Mouse (Mus musculus): ENCODE data around the gene Smyd2. TPM values are rescaled to one million over a fixed set of nuclear protein-coding genes. Genes with fewer than 3 reads are reported as not detected.

The Smyd2 gene
- polyA plus RNA-seq, 1 experiment from 2014 or later, result 98.4 TPM

GRCm38 (mm10) chr1:189871625-189872024, 50.5 kb downstream of the Smyd2 start:
- Histone ChIP-seq H3K36me3 (peaks cover 55% of the 10 kb centered on the region), H3K4me2 (no peak overlapping the region), H3K4me1 (peaks cover 22% of the 10 kb centered on the region), H3K27me3 (no peaks in the 10 kb centered on the region), H3K9ac (no peak overlapping the region), H3K4me3 (no peak overlapping the region), H3K27ac (no peak overlapping the region), H3K9me3 (no peaks in the 10 kb centered on the region)
- ATAC-seq (ENCODE audit: insufficient number of reproducible peaks, insufficient read depth, low FRiP score, low TSS enrichment, low read depth), result no peak
- 86% methylated on average over 8 of the region's 8 CpGs for WGBS

- ATAC-seq (ENCODE audit: insufficient number of reproducible peaks, insufficient read depth, low FRiP score, low TSS enrichment, low read depth), result no peak
- 82% methylated on average over 8 of the region's 8 CpGs for WGBS
- Histone ChIP-seq H3K4me1 (peaks cover 21% of the 10 kb centered on the region), H3K9ac (no peak overlapping the region), H3K9me3 (no peaks in the 10 kb centered on the region), H3K27me3 (no peaks in the 10 kb centered on the region), H3K36me3 (peaks cover 63% of the 10 kb centered on the region), H3K4me2 (no peak overlapping the region), H3K4me3 (no peak overlapping the region), H3K27ac (no peak overlapping the region)
These were observed 51.6 kb downstream of the Smyd2 start for GRCm38 (mm10) chr1:189870539-189870938.

- ATAC-seq (ENCODE audit: insufficient number of reproducible peaks, insufficient read depth, low FRiP score, low TSS enrichment, low read depth), result no peak
- Histone ChIP-seq H3K27me3 (no peaks in the 10 kb centered on the region), H3K36me3 (peaks cover 69% of the 10 kb centered on the region), H3K27ac (no peak overlapping the region), H3K9ac (no peak overlapping the region), H3K4me3 (no peak overlapping the region), H3K4me2 (no peak overlapping the region), H3K9me3 (no peaks in the 10 kb centered on the region), H3K4me1 (peaks cover 14% of the 10 kb centered on the region)
- 89% methylated on average over 18 of the region's 18 CpGs for WGBS
These were observed 52.4 kb downstream of the Smyd2 start for GRCm38 (mm10) chr1:189869651-189870270.

- Histone ChIP-seq H3K9me3 (no peaks in the 10 kb centered on the region), H3K9ac (no peak overlapping the region), H3K27me3 (no peaks in the 10 kb centered on the region), H3K4me1 (peaks cover 14% of the 10 kb centered on the region), H3K36me3 (peaks cover 77% of the 10 kb centered on the region), H3K4me2 (no peak overlapping the region), H3K4me3 (no peak overlapping the region), H3K27ac (no peak overlapping the region)
- ATAC-seq (ENCODE audit: insufficient number of reproducible peaks, insufficient read depth, low FRiP score, low TSS enrichment, low read depth), result no peak
- 85% methylated on average over 10 of the region's 10 CpGs for WGBS
These were observed 54.1 kb downstream of the Smyd2 start for GRCm38 (mm10) chr1:189868036-189868435.

GRCm38 (mm10) chr1:189867497-189867896, 54.7 kb downstream of the Smyd2 start:
- Histone ChIP-seq H3K36me3 (peaks cover 78% of the 10 kb centered on the region), H3K4me1 (peaks cover 13% of the 10 kb centered on the region), H3K4me2 (no peak overlapping the region), H3K27me3 (no peaks in the 10 kb centered on the region), H3K27ac (0 out of 2 replicates have a peak overlapping the region, but pooled peaks have one; percentile 39), H3K9me3 (no peaks in the 10 kb centered on the region), H3K9ac (no peak overlapping the region), H3K4me3 (no peak overlapping the region)
- 74% methylated on average over 9 of the region's 9 CpGs for WGBS
- no peak for ATAC-seq (ENCODE audit: insufficient number of reproducible peaks, insufficient read depth, low FRiP score, low TSS enrichment, low read depth)

GRCm38 (mm10) chr1:189867034-189867433, 55.1 kb downstream of the Smyd2 start:
- H3K9ac ChIP-seq, result no peak overlapping the region
- ATAC-seq (ENCODE audit: insufficient number of reproducible peaks, insufficient read depth, low FRiP score, low TSS enrichment, low read depth), result no peak

GRCm38 (mm10) chr1:189866621-189867020, 55.5 kb downstream of the Smyd2 start:
- H3K27ac ChIP-seq, result peak overlapping the region; percentile 39; the same call in 1 of the 2 replicates
- no peaks in the 10 kb centered on the region for H3K9me3 ChIP-seq
- H3K4me2 ChIP-seq, result no peak overlapping the region
- no peaks in the 10 kb centered on the region for H3K27me3 ChIP-seq
- H3K9ac ChIP-seq, result no peak overlapping the region
- H3K4me1 ChIP-seq, result peaks cover 7% of the 10 kb centered on the region; the same call in 1 of the 2 replicates
- WGBS, result 79% methylated on average over 6 of the region's 6 CpGs
- H3K4me3 ChIP-seq, result no peak overlapping the region
- ATAC-seq (ENCODE audit: insufficient number of reproducible peaks, insufficient read depth, low FRiP score, low TSS enrichment, low read depth), result no peak
- peaks cover 80% of the 10 kb centered on the region for H3K36me3 ChIP-seq

More at GRCm38 (mm10) chr1:189867034-189867433, 55.1 kb downstream of the Smyd2 start:
- H3K4me1 ChIP-seq, result peaks cover 11% of the 10 kb centered on the region
- H3K27me3 ChIP-seq, result no peaks in the 10 kb centered on the region
- 56% methylated on average over 5 of the region's 5 CpGs for WGBS
- H3K9me3 ChIP-seq, result no peaks in the 10 kb centered on the region
- no peak overlapping the region for H3K4me3 ChIP-seq
- peak overlapping the region; percentile 39; the same call in 1 of the 2 replicates for H3K27ac ChIP-seq
- H3K36me3 ChIP-seq, result peaks cover 81% of the 10 kb centered on the region
- no peak overlapping the region for H3K4me2 ChIP-seq

- WGBS, result 83% methylated on average over 15 of the region's 15 CpGs
- peaks cover 72% of the 10 kb centered on the region for H3K36me3 ChIP-seq
- H3K4me1 ChIP-seq, result peaks cover 21% of the 10 kb centered on the region
- no peak for ATAC-seq (ENCODE audit: insufficient number of reproducible peaks, insufficient read depth, low FRiP score, low TSS enrichment, low read depth)
- H3K9me3 ChIP-seq, result no peaks in the 10 kb centered on the region
- H3K27me3 ChIP-seq, result no peaks in the 10 kb centered on the region
- H3K4me3 ChIP-seq, result no peak overlapping the region
- H3K9ac ChIP-seq, result no peak overlapping the region
- H3K4me2 ChIP-seq, result no peak overlapping the region
- H3K27ac ChIP-seq, result no peak overlapping the region
These were observed 57.2 kb downstream of the Smyd2 start for GRCm38 (mm10) chr1:189864846-189865560.

GRCm38 (mm10) chr1:189864301-189864700, 57.9 kb downstream of the Smyd2 start:
- H3K9ac ChIP-seq, result no peak overlapping the region
- ATAC-seq (ENCODE audit: insufficient number of reproducible peaks, insufficient read depth, low FRiP score, low TSS enrichment, low read depth), result no peak
- H3K4me2 ChIP-seq, result no peak overlapping the region
- no peak overlapping the region for H3K27ac ChIP-seq
- no peaks in the 10 kb centered on the region for H3K9me3 ChIP-seq
- H3K4me1 ChIP-seq, result peaks cover 22% of the 10 kb centered on the region
- no peak overlapping the region for H3K4me3 ChIP-seq
- 74% methylated on average over 9 of the region's 9 CpGs for WGBS
- H3K36me3 ChIP-seq, result peaks cover 67% of the 10 kb centered on the region
- H3K27me3 ChIP-seq, result no peaks in the 10 kb centered on the region

- ATAC-seq (ENCODE audit: insufficient number of reproducible peaks, insufficient read depth, low FRiP score, low TSS enrichment, low read depth), result no peak
- H3K4me3 ChIP-seq, result no peak overlapping the region
- H3K4me1 ChIP-seq, result peaks cover 22% of the 10 kb centered on the region
- no peaks in the 10 kb centered on the region for H3K27me3 ChIP-seq
- 97% methylated on average over 3 of the region's 3 CpGs for WGBS
- no peak overlapping the region for H3K9ac ChIP-seq
- H3K36me3 ChIP-seq, result peaks cover 68% of the 10 kb centered on the region
- no peak overlapping the region for H3K27ac ChIP-seq
- no peaks in the 10 kb centered on the region for H3K9me3 ChIP-seq
- no peak overlapping the region for H3K4me2 ChIP-seq
These were observed 58.4 kb downstream of the Smyd2 start for GRCm38 (mm10) chr1:189863727-189864126.

GRCm38 (mm10) chr1:189860942-189861315, 61.2 kb downstream of the Smyd2 start:
- no peak for ATAC-seq (ENCODE audit: insufficient number of reproducible peaks, insufficient read depth, low FRiP score, low TSS enrichment, low read depth)
- Histone ChIP-seq H3K27ac (peak overlapping the region; percentile 28; the same call in 1 of the 2 replicates), H3K4me1 (peaks cover 17% of the 10 kb centered on the region), H3K4me3 (no peak overlapping the region), H3K36me3 (peaks cover 70% of the 10 kb centered on the region), H3K4me2 (no peak overlapping the region), H3K9ac (no peak overlapping the region), H3K27me3 (no peaks in the 10 kb centered on the region), H3K9me3 (no peaks in the 10 kb centered on the region)
- WGBS, result 42% methylated on average over 12 of the region's 12 CpGs
